Mouse (Mus musculus): ENCODE measurements around the gene Anxa1.

Gene Anxa1

DNA sequence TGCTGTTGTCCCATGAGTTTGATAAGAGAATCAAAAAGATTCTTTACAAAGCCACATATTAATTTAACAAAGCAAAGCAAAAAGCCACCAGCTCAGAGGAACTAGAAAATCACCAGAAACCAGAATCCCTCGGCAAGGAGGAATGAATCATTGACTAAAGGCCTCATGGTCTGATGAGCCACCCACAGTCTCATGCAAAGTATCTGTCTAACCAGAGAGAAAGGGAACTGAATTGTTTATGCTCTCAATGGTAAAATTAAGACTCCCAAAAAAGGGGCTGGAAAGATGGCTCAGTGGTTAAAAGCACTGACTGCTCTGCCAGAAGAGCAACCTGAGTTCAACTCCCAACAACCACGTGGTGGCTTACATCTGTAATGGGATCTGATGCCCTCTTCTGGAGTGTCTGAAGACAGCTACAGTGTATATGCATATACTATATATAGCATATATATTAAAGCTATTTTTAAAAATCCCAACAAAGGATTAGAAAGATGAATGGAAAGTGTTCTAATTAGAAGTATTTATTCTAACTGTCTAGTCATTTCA is 9.5 kb downstream of the Anxa1 start:
- DNase-seq (ENCODE audit: extremely low read depth, low read depth), result no peak

DNA sequence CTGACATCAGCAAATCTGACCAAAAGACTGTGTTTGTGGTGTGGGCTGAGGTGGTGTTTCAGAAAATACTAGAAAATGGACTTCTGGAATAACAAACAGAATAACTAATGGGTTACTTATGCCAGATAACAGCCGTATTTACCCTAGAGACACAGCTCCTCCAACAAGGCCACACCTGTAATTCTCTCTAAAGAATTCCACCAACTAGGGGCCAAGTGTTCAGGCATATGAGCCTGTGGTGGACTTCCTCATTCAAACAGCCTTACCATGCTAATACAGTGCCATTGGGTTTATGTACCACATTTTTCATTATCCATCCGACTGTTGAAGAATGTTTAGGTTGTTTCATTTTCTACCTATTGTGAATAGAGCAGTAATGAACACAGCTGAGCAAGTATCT is 20.6 kb downstream of the Anxa1 start:
- no peak for DNase-seq (ENCODE audit: extremely low read depth, low read depth)

DNA sequence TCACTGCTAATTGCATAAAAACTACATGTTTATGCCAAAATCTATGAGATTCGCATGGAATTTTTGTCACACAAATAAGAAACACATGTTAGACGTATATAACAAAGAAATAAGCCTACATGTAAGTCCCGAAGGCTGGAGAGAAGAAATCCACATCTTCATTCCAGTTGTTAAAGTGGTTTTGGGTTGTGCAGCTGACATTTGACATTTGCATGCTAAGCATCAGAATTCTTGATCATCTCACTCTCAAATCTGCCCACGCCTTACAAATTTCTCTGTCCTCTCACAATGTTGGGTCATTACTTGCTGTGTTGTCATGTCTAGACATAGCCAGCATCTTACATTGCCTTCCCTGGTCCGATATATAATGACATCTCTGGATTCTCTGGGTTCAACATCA is 24.2 kb downstream of the Anxa1 start:
- no peak for DNase-seq (ENCODE audit: extremely low read depth, low read depth)

DNA sequence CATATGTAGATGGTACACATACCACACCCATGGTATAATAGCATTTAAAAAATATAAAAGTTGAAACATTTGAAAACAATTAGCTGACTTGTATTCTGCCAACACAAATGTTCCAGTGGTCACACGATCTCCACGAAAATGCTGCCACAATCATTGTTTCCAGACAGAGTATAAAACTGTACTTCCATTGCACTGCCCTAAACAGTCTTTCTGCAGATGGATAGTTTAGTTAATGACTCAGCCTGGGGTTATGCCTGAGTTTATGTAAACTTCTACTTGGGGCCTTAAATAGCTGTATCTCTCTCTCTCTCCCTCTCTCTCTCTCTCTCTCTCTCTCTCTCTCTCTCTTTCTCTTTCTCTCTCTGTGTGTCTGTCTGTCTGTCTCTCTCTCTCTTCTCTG is 24.7 kb downstream of the Anxa1 start:
- no peak for DNase-seq (ENCODE audit: extremely low read depth, low read depth)

DNA sequence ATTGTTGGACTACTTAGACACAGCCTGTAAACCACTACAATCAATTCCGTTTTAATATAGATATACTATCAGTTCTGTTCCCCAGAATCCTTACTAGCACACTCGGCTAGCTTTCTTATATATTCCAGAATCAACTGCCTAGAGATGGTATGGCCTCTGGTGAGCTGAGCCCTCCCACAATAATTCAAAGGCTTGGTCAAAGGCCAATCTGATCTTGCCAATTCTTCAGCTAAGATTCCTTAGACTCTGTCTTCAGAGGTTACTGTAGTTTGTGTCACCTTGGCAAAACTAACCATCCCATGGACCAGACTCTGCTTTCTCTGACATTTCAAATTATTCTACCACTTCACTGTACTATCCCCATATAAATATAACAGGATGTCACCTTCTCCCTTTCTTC is 25.4 kb downstream of the Anxa1 start:
- DNase-seq (ENCODE audit: extremely low read depth, low read depth), result no peak

DNA sequence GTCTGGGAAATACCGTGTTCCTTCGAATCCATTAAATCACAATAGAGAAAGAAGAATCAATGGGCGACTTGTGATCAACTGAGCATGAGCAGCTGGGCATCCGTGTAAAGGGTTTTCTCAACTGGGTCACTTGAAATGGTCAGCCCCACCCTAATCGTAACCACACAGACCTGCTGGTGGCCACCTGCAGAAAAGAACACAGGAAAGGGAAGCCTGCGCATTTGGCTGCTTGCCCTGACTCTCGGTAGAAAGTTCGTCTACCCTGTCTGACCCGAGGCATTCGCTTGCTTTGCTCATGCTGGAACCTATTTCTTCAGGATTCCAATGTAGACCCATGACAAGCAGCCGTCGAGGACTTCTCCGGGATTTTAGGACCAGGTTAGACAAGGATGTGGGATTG is 25.8 kb downstream of the Anxa1 start:
- no peak for DNase-seq (ENCODE audit: extremely low read depth, low read depth)

DNA sequence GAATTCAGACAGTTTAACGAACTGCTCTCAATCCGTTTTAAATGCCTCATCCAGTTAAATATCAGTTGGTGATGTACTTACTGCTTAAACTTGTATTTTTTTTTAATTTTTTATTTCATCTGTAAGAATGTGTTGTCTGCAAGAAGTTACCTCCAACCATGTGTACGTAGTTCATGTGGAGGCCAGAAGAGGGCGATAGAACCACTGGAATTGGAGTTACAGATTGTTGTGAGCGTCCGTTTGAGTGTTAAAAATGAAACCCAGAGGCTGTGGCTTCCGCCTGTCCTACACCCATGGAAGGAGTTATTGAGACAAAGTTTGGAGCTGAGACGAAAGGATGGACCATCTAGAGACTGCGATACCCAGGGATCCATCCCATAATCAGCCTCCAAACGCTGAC is 27.5 kb downstream of the Anxa1 start:
- DNase-seq (ENCODE audit: extremely low read depth, low read depth), result peak; percentile 47

DNA sequence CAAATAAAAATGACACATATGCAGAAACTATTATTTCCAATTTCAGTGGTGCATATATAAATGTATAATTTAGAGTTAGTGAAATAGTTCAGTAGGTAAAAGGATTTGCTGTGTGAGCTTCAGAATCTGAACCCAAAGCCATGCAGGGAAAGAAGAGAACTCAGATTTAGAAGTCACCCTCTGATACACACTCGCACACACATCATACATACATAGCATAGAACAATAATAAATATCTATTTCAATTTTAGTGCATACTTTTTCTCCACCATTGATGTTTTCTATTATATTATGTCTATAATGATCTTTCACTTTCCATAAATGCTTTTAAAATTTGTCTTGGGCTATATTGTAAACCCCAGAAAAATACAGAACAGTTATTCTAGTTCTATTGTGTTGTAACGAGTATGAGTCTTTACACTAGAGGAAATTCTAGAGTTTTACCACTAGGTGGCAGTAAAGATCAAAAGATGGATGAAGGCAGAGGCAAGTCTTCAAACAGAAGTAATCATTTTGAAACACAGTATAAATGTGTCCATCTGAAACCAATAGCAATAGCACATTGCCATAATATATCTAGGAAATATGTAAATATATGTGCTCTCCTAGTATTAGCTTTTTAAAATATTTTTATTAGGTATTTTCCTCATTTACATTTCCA is 28.7 kb downstream of the Anxa1 start:
- DNase-seq (ENCODE audit: extremely low read depth, low read depth), result peak; percentile 39

DNA sequence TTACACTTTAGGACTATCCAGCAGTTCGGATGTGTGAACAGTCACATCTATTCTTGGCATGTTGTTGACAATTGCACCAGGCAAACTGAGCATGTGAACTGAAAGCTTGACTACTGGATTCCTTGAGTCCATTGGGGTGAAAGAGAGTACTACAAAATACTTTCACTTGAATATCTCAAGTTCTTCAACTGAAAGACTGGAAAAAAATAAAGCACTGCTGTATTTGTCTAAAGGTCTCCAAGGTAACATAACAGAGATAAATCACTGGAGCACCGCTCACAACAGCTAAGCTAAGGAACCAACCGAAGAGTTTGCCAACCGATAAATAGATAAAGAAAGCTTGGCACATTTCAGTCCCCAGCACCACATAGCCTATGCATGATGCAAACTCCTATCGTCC is 32.1 kb downstream of the Anxa1 start:
- DNase-seq (ENCODE audit: extremely low read depth, low read depth), result no peak

DNA sequence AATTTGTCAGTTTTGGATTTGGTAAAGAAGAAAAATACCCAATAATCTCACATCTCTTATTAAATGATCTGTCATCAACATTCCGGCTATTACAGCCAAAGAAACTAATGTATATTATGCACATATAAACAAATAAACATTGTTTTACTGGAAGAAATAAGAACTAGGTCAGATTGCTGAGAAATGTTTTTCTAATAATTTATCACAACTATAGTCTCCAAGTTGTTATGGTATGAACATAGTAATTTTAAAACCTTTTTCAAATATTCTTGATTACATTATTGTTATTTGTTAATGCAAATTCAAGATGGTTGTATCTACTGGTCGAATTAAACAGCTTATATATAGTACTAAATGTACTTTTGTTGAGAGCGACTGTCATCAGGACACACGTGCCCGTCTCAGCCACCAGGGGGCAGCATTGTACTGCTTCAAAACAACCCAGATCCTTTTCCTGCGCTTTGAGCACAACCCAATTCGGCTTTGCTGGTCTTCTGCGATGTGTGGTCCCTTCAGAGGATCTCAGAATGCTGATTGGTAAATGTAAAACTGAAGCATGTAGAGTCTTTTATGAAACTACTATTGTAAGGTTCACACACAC is 45.3 kb downstream of the Anxa1 start:
- DNase-seq (ENCODE audit: extremely low read depth, low read depth), result peak; percentile 52

DNA sequence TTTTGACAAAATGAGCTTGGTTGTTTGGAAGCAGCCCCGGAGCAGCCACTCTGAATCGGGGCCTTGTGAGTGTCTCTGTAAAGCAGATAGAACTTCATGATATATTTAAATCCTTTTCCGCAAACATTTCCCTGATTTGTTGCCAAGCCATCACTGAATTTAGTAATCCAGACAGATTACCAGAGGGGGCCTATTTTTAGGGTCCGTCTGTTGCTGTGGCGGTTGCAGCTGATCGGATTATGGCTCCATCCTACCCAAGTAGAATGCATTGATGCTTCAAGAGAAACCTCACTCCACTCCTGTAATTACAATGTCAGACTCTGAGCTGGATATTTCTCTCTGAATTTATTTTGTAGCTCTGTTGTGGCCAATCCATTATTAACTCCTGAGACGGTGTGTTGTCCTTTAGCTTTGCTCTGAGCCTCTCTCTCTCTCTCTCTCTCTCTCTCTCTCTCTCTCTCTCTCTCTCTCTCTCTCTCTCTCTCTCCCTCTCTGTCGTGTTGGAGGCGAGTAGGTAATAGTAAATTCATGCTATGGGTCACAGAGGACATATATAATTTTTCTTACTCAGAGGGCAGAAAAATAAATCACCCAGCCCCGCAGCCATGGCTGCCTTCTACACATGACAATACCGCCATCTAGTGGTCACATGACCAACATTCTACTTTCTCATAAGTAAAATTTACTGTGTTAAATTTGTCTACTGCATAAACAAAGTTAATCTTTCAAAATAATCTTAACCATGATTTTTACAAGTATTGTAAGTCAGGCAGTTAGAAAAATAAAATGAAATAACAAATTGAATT is 46.0 kb downstream of the Anxa1 start:
- DNase-seq (ENCODE audit: extremely low read depth, low read depth), result peak; percentile 30

DNA sequence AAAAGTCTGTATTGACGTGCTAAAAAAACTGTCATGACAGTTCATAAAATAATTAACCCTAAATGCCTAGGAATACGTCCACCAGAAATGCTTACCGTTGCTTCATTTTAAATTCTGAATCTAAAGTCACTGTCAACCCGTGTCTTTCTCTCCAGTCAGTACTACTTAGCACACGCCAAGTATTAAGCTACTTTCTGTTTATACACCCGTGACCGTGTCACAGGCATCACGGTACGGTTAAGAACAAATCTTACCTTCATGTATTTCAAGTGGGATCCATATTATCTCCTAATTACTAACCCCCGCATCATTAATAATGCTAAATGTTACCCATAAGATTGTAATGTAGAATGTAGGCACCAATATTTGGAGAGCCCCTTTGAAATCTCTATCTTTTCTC is 46.7 kb downstream of the Anxa1 start:
- no peak for DNase-seq (ENCODE audit: extremely low read depth, low read depth)
